Mouse (Mus musculus) forebrain, embryonic 13.5 days (tissue): ENCODE data around the gene Hc. TPM values are rescaled to one million over a fixed set of nuclear protein-coding genes. Genes with fewer than 3 reads are reported as not detected.

Experiments used
- ATAC-seq: fragments of 200-750 bp; cut with Nextera tagmentation; 2 replicates; pipeline ENCODE4 v1.8.0; 2017
- H3K27ac ChIP-seq: fragments of 300-500 bp; sonication (generic); 2 replicates; pipeline ENCODE4 v1.5.1; 2015; ENCODE audit warnings: inconsistent platforms, mild to moderate bottlenecking, moderate library complexity
- H3K27me3 ChIP-seq: fragments of 300-500 bp; sonication (generic); 2 replicates; pipeline ENCODE4 v1.6.1; 2015; ENCODE audit warnings: mild to moderate bottlenecking, inconsistent platforms
- H3K36me3 ChIP-seq: fragments of 300-500 bp; sonication (generic); 2 replicates; pipeline ENCODE4 v1.6.1; 2015; ENCODE audit warnings: mild to moderate bottlenecking, inconsistent platforms; ENCODE audit not compliant: poor library complexity, severe bottlenecking
- H3K4me1 ChIP-seq: fragments of 300-500 bp; sonication (generic); 2 replicates; pipeline ENCODE4 v1.6.1; 2015; ENCODE audit warnings: inconsistent platforms
- H3K4me2 ChIP-seq: fragments of 300-500 bp; sonication (generic); 2 replicates; pipeline ENCODE4 v1.6.1; 2015; ENCODE audit warnings: inconsistent platforms, mild to moderate bottlenecking, moderate library complexity
- H3K4me3 ChIP-seq: fragments of 300-500 bp; sonication (generic); 2 replicates; pipeline ENCODE4 v1.5.1; 2015; ENCODE audit warnings: mild to moderate bottlenecking, inconsistent platforms
- H3K9ac ChIP-seq: fragments of 300-500 bp; sonication (generic); 2 replicates; pipeline ENCODE4 v1.6.1; 2015; ENCODE audit warnings: mild to moderate bottlenecking, inconsistent platforms
- H3K9me3 ChIP-seq: fragments of 300-500 bp; sonication (generic); replicated peaks from 2 replicates; pipeline ENCODE4 v1.6.1; 2016; ENCODE audit warnings: inconsistent platforms
- WGBS: fragments of 180-500 bp; shearing (Covaris S2); methylation state at CpG from one replicate; pipeline ENCODE4 v1.1.7; 2015; 5-methylcytosine and 5-hydroxymethylcytosine counted together
- polyA plus RNA-seq: library from polyadenylated mRNA; unstranded; fragments of >200 nt; fragmentation: Nextera tagmentation; extraction: Ambion mirVana; gene quantifications from 2 replicates; pipeline ENCODE4 v1.2.1, GENCODE M21; 2015

The Hc gene
- polyA plus RNA-seq, 1 experiment from 2014 or later, result 0.36 TPM

DNA sequence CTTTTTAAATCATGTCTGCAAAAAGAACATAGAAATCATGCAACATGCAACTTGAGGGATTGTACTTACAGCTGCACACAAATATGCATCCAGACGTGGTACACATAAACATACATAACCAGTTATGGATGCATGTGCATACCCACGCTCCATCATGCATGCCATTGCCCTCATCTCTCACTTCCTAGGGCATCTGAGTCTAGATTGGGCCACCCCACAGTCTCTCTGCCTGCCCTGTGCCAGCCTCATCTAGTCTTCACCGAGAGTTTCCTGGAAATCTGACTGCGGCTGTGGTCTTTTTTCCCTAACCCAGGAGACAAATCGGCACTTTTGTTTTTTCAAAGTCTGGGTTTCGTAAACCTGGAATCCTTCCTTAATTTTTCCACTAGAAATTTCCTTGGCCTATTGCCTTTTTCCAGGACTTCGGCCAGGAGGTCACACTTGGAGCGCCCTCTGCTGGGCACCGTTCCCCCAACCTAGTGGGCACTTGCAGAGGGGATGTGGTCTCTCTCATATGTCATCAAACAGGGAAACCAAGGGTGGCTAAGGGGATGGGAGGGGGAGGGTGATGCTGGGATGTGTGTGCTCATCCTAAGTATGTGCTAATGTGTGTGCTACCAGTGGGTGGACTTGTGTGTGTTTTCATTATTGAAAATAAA, 91.0 kb downstream of the Hc start:
- WGBS, result 40% methylated on average over 9 of the region's 9 CpGs
- Histone ChIP-seq H3K4me2 (no peak overlapping the region), H3K4me3 (no peak overlapping the region), H3K27ac (no peak overlapping the region), H3K36me3 (no peaks in the 10 kb centered on the region), H3K27me3 (no peaks in the 10 kb centered on the region), H3K4me1 (0 out of 2 replicates have a peak, but pooled peaks cover 10% of the 10 kb centered on the region), H3K9ac (no peak overlapping the region), H3K9me3 (no peaks in the 10 kb centered on the region)
- ATAC-seq, result no peak

DNA sequence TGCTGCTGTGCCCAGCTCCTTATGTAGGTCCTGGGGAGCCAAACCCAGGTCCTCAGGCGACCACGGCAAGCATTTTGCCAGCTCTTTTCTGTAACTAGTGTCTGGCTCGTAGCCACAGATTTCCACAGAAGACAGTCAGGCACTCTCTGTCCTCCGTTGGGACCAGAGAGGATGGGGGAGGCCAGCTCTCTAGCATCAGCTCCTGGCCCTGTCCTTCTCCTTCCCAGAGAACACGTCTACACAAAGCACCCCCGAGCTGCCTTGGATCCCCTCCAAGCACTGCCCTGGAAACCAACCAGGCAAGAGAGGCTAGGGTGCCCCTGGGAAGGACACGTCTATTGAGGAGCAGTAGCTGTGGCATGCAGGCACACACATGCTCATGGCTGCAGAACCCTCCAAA, 92.1 kb downstream of the Hc start:
- no peaks in the 10 kb centered on the region for H3K36me3 ChIP-seq
- H3K9me3 ChIP-seq, result no peaks in the 10 kb centered on the region
- no peak overlapping the region for H3K4me2 ChIP-seq
- H3K27me3 ChIP-seq, result no peaks in the 10 kb centered on the region
- H3K4me3 ChIP-seq, result no peak overlapping the region
- H3K9ac ChIP-seq, result no peak overlapping the region
- no peak for ATAC-seq
- 54% methylated on average over 7 of the region's 7 CpGs for WGBS
- H3K4me1 ChIP-seq, result 0 out of 2 replicates have a peak, but pooled peaks cover 10% of the 10 kb centered on the region
- no peak overlapping the region for H3K27ac ChIP-seq

DNA sequence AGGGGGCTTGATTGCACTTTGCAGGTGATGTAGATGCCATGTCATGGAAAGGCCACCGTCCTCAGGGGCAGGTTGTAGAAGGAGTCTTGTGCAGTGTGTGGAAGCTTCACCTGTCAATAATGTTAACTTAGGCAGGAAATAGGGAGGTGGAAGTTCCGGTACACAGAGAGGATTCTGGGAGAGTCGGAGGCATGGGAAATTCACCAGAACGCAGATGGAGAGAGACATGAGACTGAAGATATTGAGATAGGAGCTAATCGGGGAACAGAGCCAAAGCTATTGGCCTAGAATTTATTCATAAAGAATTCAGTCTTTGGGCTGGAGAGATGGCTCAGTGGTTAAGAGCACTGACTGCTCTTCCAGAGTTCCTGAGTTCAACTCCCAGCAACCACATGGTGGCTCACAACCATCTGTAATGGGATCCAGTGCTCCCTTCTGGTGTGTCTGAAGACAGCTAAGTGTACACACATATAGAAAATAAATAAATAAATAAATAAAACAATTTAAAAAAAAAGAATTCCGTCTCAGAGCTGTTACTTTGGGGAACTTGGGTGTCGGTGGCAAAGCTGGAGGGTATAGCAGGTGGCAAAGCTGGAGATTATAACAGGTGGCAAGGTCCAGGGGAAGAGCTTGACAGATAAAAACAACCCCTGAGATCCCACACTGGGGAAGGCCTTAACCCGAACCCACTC, 94.8 kb downstream of the Hc start:
- H3K4me1 ChIP-seq, result 0 out of 2 replicates have a peak, but pooled peaks cover 10% of the 10 kb centered on the region
- H3K27ac ChIP-seq, result no peak overlapping the region
- H3K4me3 ChIP-seq, result no peak overlapping the region
- no peaks in the 10 kb centered on the region for H3K9me3 ChIP-seq
- no peaks in the 10 kb centered on the region for H3K36me3 ChIP-seq
- 89% methylated on average over 8 of the region's 8 CpGs for WGBS
- no peak overlapping the region for H3K9ac ChIP-seq
- no peak overlapping the region for H3K4me2 ChIP-seq
- H3K27me3 ChIP-seq, result 0 out of 2 replicates have a peak, but pooled peaks cover 3% of the 10 kb centered on the region
- ATAC-seq, result no peak

DNA sequence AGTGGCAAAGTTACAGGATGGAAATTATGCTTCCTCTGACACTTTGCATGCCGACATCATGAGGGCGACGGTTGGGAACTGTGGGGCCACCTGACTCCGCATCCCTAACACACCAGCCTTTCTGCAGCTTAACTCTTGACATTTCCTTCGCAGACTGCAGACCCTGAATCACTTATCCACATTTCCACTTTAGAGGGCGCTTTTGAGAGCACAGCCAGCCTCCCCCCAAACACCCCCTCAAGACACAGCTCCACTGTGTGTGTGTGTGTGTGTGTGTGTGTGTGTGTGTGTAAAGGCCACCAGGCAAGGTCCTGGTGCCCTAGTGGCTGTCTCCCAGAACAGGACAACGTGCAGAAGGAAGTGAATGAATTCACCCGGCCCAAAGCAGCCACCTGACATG, 95.4 kb downstream of the Hc start:
- no peak overlapping the region for H3K4me2 ChIP-seq
- 0 out of 2 replicates have a peak, but pooled peaks cover 10% of the 10 kb centered on the region for H3K4me1 ChIP-seq
- ATAC-seq, result no peak
- 63% methylated on average over 8 of the region's 8 CpGs for WGBS
- no peaks in the 10 kb centered on the region for H3K9me3 ChIP-seq
- H3K4me3 ChIP-seq, result no peak overlapping the region
- no peaks in the 10 kb centered on the region for H3K36me3 ChIP-seq
- peaks cover 8% of the 10 kb centered on the region; the same call in 1 of the 2 replicates for H3K27me3 ChIP-seq
- no peak overlapping the region for H3K27ac ChIP-seq
- H3K9ac ChIP-seq, result no peak overlapping the region

DNA sequence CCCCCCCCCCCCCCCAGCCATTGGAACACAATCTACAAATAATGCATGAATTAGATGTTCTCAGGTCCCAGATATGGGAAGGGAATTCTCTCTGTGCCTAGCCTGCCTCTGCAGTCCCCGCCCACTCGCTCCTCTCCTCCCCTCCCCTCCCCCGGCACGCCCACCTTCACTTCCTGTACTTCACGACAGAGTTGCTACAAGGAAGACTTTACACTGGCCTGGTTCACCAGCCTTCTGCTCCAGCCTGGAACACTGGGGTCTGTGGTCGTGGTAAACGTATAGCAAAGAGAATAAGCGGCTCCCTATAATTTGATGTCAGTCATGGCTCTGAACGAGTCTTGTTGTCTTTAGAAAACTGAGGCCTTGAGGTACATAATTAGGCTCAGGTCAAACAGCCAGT, 95.9 kb downstream of the Hc start:
- no peaks in the 10 kb centered on the region for H3K9me3 ChIP-seq
- H3K27ac ChIP-seq, result no peak overlapping the region
- ATAC-seq, result no peak
- H3K27me3 ChIP-seq, result peaks cover 8% of the 10 kb centered on the region; the same call in 1 of the 2 replicates
- 0 out of 2 replicates have a peak, but pooled peaks cover 10% of the 10 kb centered on the region for H3K4me1 ChIP-seq
- H3K4me2 ChIP-seq, result no peak overlapping the region
- no peak overlapping the region for H3K9ac ChIP-seq
- 37% methylated on average over 9 of the region's 9 CpGs for whole genome bisulfite sequencing
- H3K36me3 ChIP-seq, result no peaks in the 10 kb centered on the region
- no peak overlapping the region for H3K4me3 ChIP-seq

DNA sequence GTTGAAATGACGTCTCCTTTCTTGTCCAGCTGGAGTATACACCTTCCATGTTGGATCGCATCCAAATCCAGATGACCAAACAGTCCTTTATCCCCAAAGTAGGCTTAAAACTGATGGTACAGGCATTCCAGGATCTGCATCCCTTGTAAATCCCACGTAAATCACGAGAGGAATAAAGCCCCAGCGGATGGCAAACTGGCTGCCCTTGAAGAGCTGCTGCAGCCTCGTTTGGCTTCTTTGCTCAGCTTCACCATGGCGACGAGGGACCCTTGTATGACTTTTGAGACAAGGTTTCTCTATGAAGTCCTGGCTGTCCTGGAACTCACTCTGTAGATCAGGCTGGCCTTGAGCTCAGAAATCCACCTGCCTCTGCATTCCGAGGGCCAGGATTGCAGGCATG, 96.6 kb downstream of the Hc start:
- no peaks in the 10 kb centered on the region for H3K9me3 ChIP-seq
- no peak overlapping the region for H3K4me3 ChIP-seq
- no peaks in the 10 kb centered on the region for H3K36me3 ChIP-seq
- H3K4me2 ChIP-seq, result no peak overlapping the region
- ATAC-seq, result no peak
- no peak overlapping the region for H3K27ac ChIP-seq
- peaks cover 8% of the 10 kb centered on the region; the same call in 1 of the 2 replicates for H3K27me3 ChIP-seq
- 0 out of 2 replicates have a peak, but pooled peaks cover 10% of the 10 kb centered on the region for H3K4me1 ChIP-seq
- WGBS, result 65% methylated on average over 9 of the region's 9 CpGs
- no peak overlapping the region for H3K9ac ChIP-seq

DNA sequence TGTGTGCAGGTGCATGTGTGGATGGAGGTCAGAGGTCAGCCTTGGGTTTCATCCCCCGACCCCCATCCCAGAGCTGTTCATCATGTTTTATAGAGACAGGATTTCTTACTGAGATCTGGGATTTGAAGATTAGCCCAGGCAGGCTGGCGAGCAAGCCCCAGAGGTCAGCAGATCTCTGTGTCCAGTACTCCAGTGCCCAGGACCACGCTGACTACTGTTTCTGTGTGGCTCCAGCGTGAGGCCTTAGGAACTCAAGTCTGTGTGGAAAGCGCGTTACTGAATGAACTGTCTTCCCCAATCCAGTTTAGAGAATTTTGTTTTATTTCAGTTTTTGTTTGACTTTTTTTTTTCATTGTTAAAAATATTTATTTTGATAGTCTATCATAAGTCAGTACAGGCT, 97.0 kb downstream of the Hc start:
- peaks cover 8% of the 10 kb centered on the region; the same call in 1 of the 2 replicates for H3K27me3 ChIP-seq
- H3K4me1 ChIP-seq, result 0 out of 2 replicates have a peak, but pooled peaks cover 8% of the 10 kb centered on the region
- WGBS, result 88% methylated on average over 6 of the region's 6 CpGs
- no peak overlapping the region for H3K9ac ChIP-seq
- no peak overlapping the region for H3K27ac ChIP-seq
- no peak overlapping the region for H3K4me2 ChIP-seq
- H3K4me3 ChIP-seq, result no peak overlapping the region
- no peaks in the 10 kb centered on the region for H3K9me3 ChIP-seq
- H3K36me3 ChIP-seq, result no peaks in the 10 kb centered on the region
- no peak for ATAC-seq

DNA sequence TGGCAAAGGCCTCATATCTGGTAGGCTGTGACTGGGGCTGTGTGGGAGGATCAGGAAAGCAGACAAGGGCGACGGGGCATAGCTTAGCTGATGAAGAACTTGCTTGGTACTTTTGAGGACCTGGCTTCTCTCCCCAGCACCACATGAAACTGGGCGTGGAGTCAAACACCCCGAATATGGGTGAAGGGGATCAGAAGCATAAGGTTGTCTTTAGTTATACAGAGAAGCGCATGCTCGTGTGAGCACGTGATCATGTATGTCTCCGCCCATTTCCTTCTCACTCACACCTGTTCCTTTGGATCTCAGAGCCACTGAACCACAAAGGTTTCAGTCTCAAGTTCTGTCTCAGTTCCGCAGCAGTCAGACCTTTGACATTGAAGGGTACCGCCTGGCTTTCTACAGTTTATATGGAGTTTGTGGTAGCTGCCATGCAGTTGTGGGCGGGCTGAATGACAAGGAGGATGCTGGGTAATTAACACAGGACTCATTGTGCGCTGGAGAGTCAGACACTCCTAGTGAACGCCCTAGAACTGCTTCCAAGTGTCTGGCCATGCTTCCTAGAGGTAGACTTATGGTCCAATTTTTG, 97.8 kb downstream of the Hc start:
- H3K4me1 ChIP-seq, result 0 out of 2 replicates have a peak, but pooled peaks cover 5% of the 10 kb centered on the region
- no peaks in the 10 kb centered on the region for H3K9me3 ChIP-seq
- 83% methylated on average over 13 of the region's 13 CpGs for WGBS
- no peak overlapping the region for H3K4me2 ChIP-seq
- ATAC-seq, result no peak
- H3K4me3 ChIP-seq, result no peak overlapping the region
- H3K9ac ChIP-seq, result no peak overlapping the region
- no peaks in the 10 kb centered on the region for H3K36me3 ChIP-seq
- H3K27ac ChIP-seq, result no peak overlapping the region
- peaks cover 8% of the 10 kb centered on the region; the same call in 1 of the 2 replicates for H3K27me3 ChIP-seq

DNA sequence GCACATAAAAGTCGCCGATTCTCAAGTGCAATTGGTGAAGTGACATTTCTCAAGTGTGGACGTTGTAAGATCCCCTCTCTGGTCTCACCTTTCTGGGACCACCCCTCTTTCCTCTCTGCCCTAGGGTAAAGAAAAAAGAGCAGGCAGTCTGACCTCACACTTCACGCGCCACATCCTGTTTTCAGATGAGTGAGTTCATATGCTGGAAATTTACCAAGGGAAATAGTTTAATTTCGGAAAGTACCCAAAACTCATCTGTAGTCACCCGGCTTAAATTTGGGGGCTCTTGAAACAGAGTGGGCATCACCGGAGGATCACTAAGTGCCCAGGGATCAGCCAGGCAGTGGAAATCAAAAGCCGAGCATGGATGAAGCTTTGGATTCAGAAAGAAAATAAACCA, 98.3 kb downstream of the Hc start:
- 93% methylated on average over 9 of the region's 9 CpGs for WGBS
- Histone ChIP-seq H3K27ac (no peak overlapping the region), H3K9me3 (no peaks in the 10 kb centered on the region), H3K27me3 (peaks cover 8% of the 10 kb centered on the region; the same call in 1 of the 2 replicates), H3K9ac (no peak overlapping the region), H3K4me1 (0 out of 2 replicates have a peak, but pooled peaks cover 5% of the 10 kb centered on the region), H3K4me2 (no peak overlapping the region), H3K4me3 (no peak overlapping the region), H3K36me3 (no peaks in the 10 kb centered on the region)
- ATAC-seq, result no peak

DNA sequence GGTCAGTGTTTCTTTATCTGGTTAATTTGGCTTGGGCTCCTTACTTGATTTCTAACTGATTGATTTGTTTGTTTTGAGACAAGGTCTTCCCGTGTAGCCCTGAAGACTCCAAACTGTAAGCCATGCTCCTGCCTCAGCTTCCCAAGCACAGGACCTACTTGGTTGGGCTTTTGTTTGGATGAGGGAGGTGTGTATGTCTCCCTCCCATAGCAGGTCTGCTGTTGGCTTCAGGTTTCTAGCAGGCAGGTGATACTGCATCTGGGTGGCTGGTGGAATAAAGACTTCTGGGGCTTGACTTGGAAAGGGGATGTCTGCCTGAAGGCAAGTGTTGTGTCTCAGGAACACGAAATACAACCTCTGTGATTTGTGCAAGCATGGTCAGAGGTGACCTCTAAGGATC, 99.0 kb downstream of the Hc start:
- no peak overlapping the region for H3K4me2 ChIP-seq
- 0 out of 2 replicates have a peak, but pooled peaks cover 5% of the 10 kb centered on the region for H3K4me1 ChIP-seq
- peaks cover 8% of the 10 kb centered on the region; the same call in 1 of the 2 replicates for H3K27me3 ChIP-seq
- H3K9ac ChIP-seq, result no peak overlapping the region
- no peak overlapping the region for H3K27ac ChIP-seq
- H3K9me3 ChIP-seq, result no peaks in the 10 kb centered on the region
- no peak overlapping the region for H3K4me3 ChIP-seq
- ATAC-seq, result no peak
- H3K36me3 ChIP-seq, result no peaks in the 10 kb centered on the region
- 90% methylated on average over 2 of the region's 2 CpGs for WGBS

DNA sequence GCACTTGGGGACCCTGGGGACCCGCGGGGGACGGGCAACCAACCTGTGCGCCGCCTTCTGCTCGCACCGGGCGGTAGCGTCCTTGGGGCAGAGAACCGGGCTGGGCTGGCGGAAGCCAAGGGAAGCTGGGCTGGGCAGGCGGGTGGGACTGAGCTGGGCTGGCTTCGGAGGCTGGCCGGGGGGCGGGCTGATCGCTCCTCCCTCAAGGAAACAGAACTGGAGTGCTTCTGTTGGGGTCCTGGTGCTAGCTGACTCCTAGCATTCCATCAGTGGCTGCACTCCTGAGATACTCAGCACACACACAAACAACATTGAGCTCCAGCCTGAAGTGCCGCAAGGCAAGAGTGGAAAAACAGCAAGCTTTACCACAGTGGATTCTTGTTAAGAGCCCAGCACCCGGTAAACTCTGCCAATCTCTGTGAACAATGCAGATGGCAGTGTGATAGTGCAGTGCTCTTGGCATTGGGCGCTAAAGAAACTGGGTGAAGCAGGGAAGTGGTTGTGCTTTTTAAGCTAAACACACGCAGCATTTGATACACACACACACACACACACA, 99.7 kb downstream of the Hc start, which contains the start of gene Traf1:
Gene Traf1, minus strand, starts transcription at position 292 of the 556 bp plus-strand sequence.
- 24% methylated on average over 20 of the region's 20 CpGs for WGBS
- Histone ChIP-seq H3K27ac (no peak within 1 kb of the TSS), H3K9me3 (no peaks in the 10 kb centered on the region), H3K36me3 (no peaks in the 10 kb centered on the region), H3K4me3 (no peak within 1 kb of the TSS), H3K9ac (no peak within 1 kb of the TSS), H3K27me3 (peaks cover 8% of the 10 kb centered on the region; the same call in 1 of the 2 replicates), H3K4me1 (0 out of 2 replicates have a peak, but pooled peaks cover 5% of the 10 kb centered on the region), H3K4me2 (peak within 1 kb of the TSS; percentile 43)
- no peak for ATAC-seq

DNA sequence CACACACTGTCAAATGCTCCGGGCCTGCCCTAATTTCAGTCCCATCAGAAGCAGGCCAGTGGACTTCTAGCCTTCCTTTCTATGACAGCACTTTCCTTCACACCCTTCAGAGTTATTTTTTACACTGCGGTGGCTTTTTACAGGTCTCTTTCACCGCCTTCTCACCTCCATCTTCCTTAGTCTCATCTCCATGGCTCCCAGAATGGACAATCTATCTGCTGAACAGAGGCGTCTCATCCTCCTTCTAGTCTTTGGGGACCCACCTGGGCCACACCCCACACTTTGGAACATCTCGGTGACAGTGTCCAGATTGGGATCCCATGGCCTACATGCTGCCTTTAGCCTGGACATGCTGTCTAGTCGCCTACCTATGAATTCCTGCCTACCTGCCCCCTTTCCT, 100.3 kb downstream of the Hc start:
- Histone ChIP-seq H3K4me2 (peak overlapping the region; percentile 43), H3K4me3 (no peak overlapping the region), H3K9ac (no peak overlapping the region), H3K4me1 (0 out of 2 replicates have a peak, but pooled peaks cover 5% of the 10 kb centered on the region), H3K36me3 (no peaks in the 10 kb centered on the region), H3K27ac (no peak overlapping the region), H3K27me3 (peaks cover 8% of the 10 kb centered on the region; the same call in 1 of the 2 replicates), H3K9me3 (no peaks in the 10 kb centered on the region)
- WGBS, result 78% methylated on average over 6 of the region's 6 CpGs
- no peak for ATAC-seq
